Mouse (Mus musculus) olfactory bulb, adult 2 months (tissue): ENCODE data around the gene Nup93.

Source experiments
- CTCF ChIP-seq: fragments of 200-500 bp; IDR thresholded peaks from 2 replicates; pipeline ENCODE4 v1.5.1; 2012; ENCODE audit warnings: low read depth, mild to moderate bottlenecking, low read length, moderate library complexity; ENCODE audit not compliant: insufficient read depth
- POLR2A ChIP-seq: fragments of 200-500 bp; IDR thresholded peaks from 2 replicates; pipeline ENCODE4 v1.6.1; 2012; ENCODE audit warnings: mild to moderate bottlenecking, low read depth, low read length, moderate library complexity; ENCODE audit not compliant: insufficient read depth

DNA sequence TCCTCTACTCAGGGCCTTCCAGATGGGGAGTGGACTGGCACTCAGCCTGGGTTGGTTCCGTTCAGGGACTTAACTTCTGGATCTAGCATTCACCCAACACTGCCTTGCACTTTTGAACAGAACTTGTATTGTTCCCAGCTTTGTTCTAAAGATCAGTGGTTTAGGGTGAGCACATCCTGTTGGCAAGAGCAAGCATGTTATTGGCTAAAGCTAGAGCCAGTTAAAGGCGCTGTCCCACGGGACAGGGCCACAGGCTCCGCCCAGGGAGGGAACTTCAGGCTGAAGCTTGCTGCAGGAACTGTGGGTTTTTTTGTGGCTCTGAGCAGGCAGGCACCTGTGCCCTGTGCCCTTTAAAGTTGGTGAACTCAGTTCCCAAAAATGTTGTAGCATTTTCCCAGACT, 148.9 kb downstream of the Nup93 start:
- no peak for TF ChIP-seq CTCF
- no peak for TF ChIP-seq POLR2A
